Mouse (Mus musculus) v-Abl transformed pro-B cells (cell line): Measurements from ENCODE around the gene Cacna1h.

Experiments used
- in situ Hi-C, 2 experiments: fragments of 400-800 bp; cut with MboI; formaldehyde crosslinking; loops; one replicate each; pipeline ENCODE4 v1.15.1; 2025; ENCODE audit not compliant: unreplicated experiment in 2 of 2

The Cacna1h gene

DNA sequence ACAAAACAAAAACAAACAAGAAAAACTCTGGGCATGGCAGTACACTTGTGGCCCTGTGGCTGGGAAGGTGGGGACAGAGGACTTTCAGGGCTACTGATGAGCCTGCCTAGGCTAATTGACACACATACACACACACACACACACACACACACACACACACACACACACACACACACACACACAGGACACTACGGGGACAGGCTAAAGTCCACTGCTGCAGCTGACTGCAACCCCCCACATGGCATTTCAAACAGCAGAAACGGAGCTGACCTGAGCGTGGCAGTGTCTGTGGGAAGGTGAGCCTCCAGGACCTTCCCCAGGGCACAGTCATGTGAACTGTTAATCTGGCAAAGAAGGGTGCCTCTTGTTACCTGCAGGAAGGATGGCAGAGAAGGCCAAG lies 92.1 kb downstream of the Cacna1h start:
- in situ Hi-C loops = no loop called here

- in situ Hi-C loops = no loop called here
Measured at GRCm38 (mm10) chr17:25340003-25340402, 93.6 kb downstream of the Cacna1h start.

DNA sequence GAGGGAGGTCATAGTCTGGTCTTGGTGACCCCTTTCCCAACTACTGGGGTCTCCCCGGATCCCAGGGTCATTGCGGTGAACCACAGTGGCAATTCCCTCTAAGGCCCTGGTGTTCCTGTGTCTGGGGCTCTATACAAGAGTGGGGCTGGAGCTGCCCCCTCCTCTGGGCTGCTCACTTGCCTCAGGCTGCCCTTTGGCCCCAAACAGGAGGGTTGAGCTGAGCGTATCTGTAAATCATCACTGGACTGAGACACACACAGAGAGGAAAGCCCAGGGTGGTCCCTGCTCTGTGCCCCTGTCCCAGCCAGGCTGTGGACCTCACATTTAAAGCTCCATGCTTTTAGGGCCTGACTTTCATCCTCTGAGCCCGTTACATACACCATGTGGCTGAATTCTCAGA lies 95.4 kb downstream of the Cacna1h start:
- in situ Hi-C loops = no loop called here

- in situ Hi-C loops = no loop called here
Measured at GRCm38 (mm10) chr17:25333943-25334342, 99.6 kb downstream of the Cacna1h start.

GRCm38 (mm10) chr17:25332321-25332720 lies 101.3 kb downstream of the Cacna1h start:
- in situ Hi-C loops = no loop called here
